Mouse (Mus musculus) embryonic facial prominence, embryonic 14.5 days (tissue): ENCODE results near the gene Wfdc3. TPM values are rescaled to one million over a fixed set of nuclear protein-coding genes. Genes with fewer than 3 reads are reported as not detected.

Experiments
- ATAC-seq: fragments of 200-750 bp; cut with Nextera tagmentation; 2 replicates; pipeline ENCODE4 v1.8.0; 2017; ENCODE audit warnings: low read depth, moderate number of reproducible peaks, moderate TSS enrichment
- DNase-seq: peaks from one replicate; pipeline ENCODE4 v3.0.0-alpha.2; 2015; ENCODE audit warnings: low spot score
- H3K27ac ChIP-seq: fragments of 300-500 bp; sonication (generic); replicated peaks from 2 replicates; pipeline ENCODE4 v1.5.1; 2014; ENCODE audit warnings: low read depth, mild to moderate bottlenecking, low read length, moderate library complexity
- H3K27me3 ChIP-seq: fragments of 300-500 bp; sonication (generic); replicated peaks from 2 replicates; pipeline ENCODE4 v1.6.1; 2014; ENCODE audit warnings: low read length; ENCODE audit not compliant: control insufficient read depth, insufficient read depth
- H3K36me3 ChIP-seq: fragments of 300-500 bp; sonication (generic); 2 replicates; pipeline ENCODE4 v1.6.1; 2014; ENCODE audit warnings: low read length, mixed read lengths; ENCODE audit not compliant: control insufficient read depth, insufficient read depth
- H3K4me1 ChIP-seq: fragments of 300-500 bp; sonication (generic); 2 replicates; pipeline ENCODE4 v1.6.1; 2014; ENCODE audit warnings: antibody characterized with exemption, low read length; ENCODE audit not compliant: control insufficient read depth, insufficient read depth
- H3K4me2 ChIP-seq: fragments of 300-500 bp; sonication (generic); 2 replicates; pipeline ENCODE4 v1.6.1; 2014; ENCODE audit warnings: low read depth, mild to moderate bottlenecking, low read length, moderate library complexity, mixed read lengths
- H3K4me3 ChIP-seq: fragments of 300-500 bp; sonication (generic); 2 replicates; pipeline ENCODE4 v1.5.1; 2014; ENCODE audit warnings: low read depth, mild to moderate bottlenecking, low read length
- H3K9ac ChIP-seq: fragments of 300-500 bp; sonication (generic); 2 replicates; pipeline ENCODE4 v1.6.1; 2014; ENCODE audit warnings: low read depth, mild to moderate bottlenecking, low read length, moderate library complexity, mixed read lengths
- H3K9me3 ChIP-seq: fragments of 300-500 bp; sonication (generic); 2 replicates; pipeline ENCODE4 v1.6.1; 2016; ENCODE audit warnings: low read length; ENCODE audit not compliant: control insufficient read depth
- WGBS: fragments of 180-500 bp; shearing (Covaris S2); extraction: QIAGEN DNeasy Blood & Tissue Kit; methylation state at CpG from one replicate; pipeline ENCODE4 v1.1.7; 2014; 5-methylcytosine and 5-hydroxymethylcytosine counted together
- polyA plus RNA-seq: library from polyadenylated mRNA; unstranded; fragments of >200 nt; fragmentation: Nextera tagmentation; extraction: Ambion mirVana; gene quantifications from 2 replicates; pipeline ENCODE4 v1.2.1, GENCODE M21; 2014

The Wfdc3 gene
- polyA plus RNA-seq, 1 experiment from 2014 or later, result 0.53 TPM

DNA sequence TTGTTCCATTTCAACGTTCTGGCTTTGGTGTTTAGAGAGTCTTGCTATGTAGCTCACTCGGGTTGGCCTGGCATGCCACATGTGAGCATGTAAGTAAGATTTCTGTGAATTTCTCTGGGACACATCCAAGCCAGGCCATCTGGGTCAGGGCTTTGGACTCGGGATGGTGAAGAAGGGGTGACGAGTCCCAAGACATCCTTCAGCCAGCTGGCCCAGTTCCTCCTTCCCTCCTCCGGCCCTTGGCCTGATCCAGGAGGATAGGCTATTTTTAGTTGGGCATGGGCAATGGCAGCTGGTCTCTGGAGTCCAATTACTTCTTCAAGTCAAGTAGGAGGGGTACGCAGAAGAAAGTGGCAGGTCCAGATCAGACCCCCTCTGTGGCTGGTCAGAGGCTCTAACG, 33.1 kb upstream of the Wfdc3 start:
- no peak for DNase-seq

GRCm38 (mm10) chr2:164778015-164778287, 32.2 kb upstream of the Wfdc3 start:
- H3K27me3 ChIP-seq, result no peaks in the 10 kb centered on the region
- peaks cover 4% of the 10 kb centered on the region; the same call in 1 of the 2 replicates for H3K36me3 ChIP-seq
- DNase-seq (no peak), ATAC-seq (no peak)
- no peak overlapping the region for H3K4me3 ChIP-seq
- H3K9ac ChIP-seq, result no peak overlapping the region
- H3K9me3 ChIP-seq, result no peaks in the 10 kb centered on the region
- no peaks in the 10 kb centered on the region for H3K4me1 ChIP-seq
- WGBS, result 90% methylated on average over 11 of the region's 11 CpGs
- H3K27ac ChIP-seq, result no peak overlapping the region
- H3K4me2 ChIP-seq, result 0 out of 2 replicates have a peak overlapping the region, but pooled peaks have one; percentile 10

More for the DNA sequence above, 33.1 kb upstream of the Wfdc3 start:
- no peak overlapping the region for H3K4me2 ChIP-seq
- no peaks in the 10 kb centered on the region for H3K4me1 ChIP-seq
- H3K4me3 ChIP-seq, result no peak overlapping the region
- no peak overlapping the region for H3K27ac ChIP-seq
- ATAC-seq, result no peak
- H3K9ac ChIP-seq, result no peak overlapping the region
- WGBS, result 73% methylated on average over 7 of the region's 7 CpGs
- H3K9me3 ChIP-seq, result no peaks in the 10 kb centered on the region
- H3K27me3 ChIP-seq, result no peaks in the 10 kb centered on the region
- H3K36me3 ChIP-seq, result no peaks in the 10 kb centered on the region

DNA sequence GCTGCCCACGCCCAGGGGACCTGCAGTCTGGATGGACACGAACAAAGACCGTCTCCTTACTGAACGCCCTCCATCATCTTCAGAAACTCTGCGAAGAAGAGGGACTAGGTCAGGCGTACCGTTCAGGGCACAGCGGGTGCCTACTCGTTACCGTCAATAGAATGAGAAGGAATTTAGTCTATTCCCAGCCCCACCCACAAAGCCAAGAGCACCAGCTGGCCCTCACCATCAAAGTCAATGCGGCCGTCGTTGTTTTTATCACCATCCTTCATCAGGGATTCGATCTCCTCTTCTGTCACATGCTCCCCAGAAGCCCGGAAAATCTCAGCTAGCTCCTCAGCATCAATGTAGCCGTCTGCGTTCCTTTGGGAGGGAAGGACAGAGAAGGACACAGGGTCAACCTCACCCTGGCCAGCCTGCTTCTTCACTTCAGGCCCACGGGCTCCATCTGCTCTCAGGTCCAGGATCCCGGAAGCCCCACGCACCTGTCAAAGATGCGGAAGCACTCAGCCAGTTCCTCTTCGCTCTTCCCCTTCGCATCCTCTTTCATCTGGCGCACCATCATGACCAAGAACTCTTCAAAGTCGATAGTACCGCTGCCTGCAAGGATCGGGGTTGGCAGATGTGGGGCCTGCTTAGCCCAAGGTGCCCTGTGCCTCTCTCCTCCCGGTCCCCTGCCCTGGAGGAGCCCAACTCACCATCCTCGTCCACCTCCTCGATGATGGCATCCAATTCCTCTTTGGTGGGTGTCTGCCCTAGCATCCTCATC, 31.7 kb upstream of the Wfdc3 start:
- H3K4me2 ChIP-seq, result 0 out of 2 replicates have a peak overlapping the region, but pooled peaks have one; percentile 10

DNA sequence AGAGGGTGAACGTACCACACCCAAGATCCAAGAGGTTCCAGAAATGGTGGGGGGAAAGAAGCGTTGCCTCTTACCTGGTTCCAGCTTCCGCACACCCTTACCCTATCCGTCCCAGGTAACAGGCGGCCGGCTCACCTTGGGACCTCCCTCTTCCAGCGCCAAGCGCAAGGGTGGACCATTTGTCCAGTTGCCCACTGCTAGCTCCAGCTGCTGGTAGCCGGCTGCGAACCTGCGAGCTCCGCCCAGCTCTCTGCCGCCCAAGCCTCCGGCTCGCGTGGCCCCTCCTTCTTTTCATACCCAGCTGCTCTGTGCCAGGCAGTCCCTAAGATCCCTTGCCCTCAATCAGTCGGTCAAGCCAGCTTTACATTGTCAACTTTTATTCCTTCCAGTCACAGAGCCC, 31.1 kb upstream of the Wfdc3 start:
- no peak for ATAC-seq
- 57% methylated on average over 14 of the region's 17 CpGs for WGBS

More for the DNA sequence above, 31.7 kb upstream of the Wfdc3 start:
- no peaks in the 10 kb centered on the region for H3K9me3 ChIP-seq
- H3K27ac ChIP-seq, result no peak overlapping the region
- 79% methylated on average over 30 of the region's 30 CpGs for WGBS
- H3K27me3 ChIP-seq, result no peaks in the 10 kb centered on the region
- no peaks in the 10 kb centered on the region; the same call in 1 of the 2 replicates for H3K4me1 ChIP-seq
- ATAC-seq (no peak), DNase-seq (no peak)
- no peak overlapping the region for H3K4me3 ChIP-seq
- peaks cover 6% of the 10 kb centered on the region; the same call in 1 of the 2 replicates for H3K36me3 ChIP-seq
- H3K9ac ChIP-seq, result no peak overlapping the region

GRCm38 (mm10) chr2:164776130-164776529, 30.4 kb upstream of the Wfdc3 start:
- peaks cover 9% of the 10 kb centered on the region; the same call in 1 of the 2 replicates for H3K4me1 ChIP-seq
- WGBS, result 85% methylated on average over 6 of the region's 6 CpGs
- no peak overlapping the region for H3K4me3 ChIP-seq
- no peaks in the 10 kb centered on the region for H3K9me3 ChIP-seq
- H3K36me3 ChIP-seq, result peaks cover 15% of the 10 kb centered on the region
- H3K4me2 ChIP-seq, result no peak overlapping the region
- ATAC-seq, result no peak
- no peak overlapping the region for H3K9ac ChIP-seq
- H3K27me3 ChIP-seq, result no peaks in the 10 kb centered on the region
- no peak for DNase-seq
- H3K27ac ChIP-seq, result no peak overlapping the region

More for the DNA sequence above, 31.1 kb upstream of the Wfdc3 start:
- Histone ChIP-seq H3K27ac (no peak overlapping the region), H3K27me3 (no peaks in the 10 kb centered on the region), H3K4me3 (no peak overlapping the region), H3K36me3 (peaks cover 12% of the 10 kb centered on the region), H3K4me1 (peaks cover 6% of the 10 kb centered on the region; the same call in 1 of the 2 replicates), H3K4me2 (no peak overlapping the region), H3K9me3 (no peaks in the 10 kb centered on the region), H3K9ac (no peak overlapping the region)
- DNase-seq, result no peak

DNA sequence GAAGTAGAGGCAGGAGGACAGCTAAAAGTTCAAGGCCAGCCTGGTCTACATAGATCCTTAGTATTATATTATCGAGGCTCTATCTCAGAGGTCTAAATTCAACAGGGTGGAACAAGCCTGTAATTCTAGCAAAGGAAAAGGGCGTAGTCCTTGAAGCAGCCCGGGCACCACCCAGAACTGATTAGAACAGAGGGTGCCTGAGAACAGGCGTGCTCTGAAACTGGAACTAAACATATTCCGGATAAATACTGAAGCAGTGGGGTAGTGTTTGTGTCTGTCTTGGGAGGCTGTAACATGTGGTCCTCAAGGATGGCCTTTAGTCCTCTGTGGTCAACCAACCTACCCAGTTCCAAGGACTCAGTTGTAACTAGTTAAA, 28.2 kb upstream of the Wfdc3 start:
- Histone ChIP-seq H3K27ac (no peak overlapping the region), H3K36me3 (peaks cover 15% of the 10 kb centered on the region), H3K9ac (no peak overlapping the region), H3K4me3 (no peak overlapping the region), H3K27me3 (no peaks in the 10 kb centered on the region), H3K9me3 (no peaks in the 10 kb centered on the region), H3K4me1 (peaks cover 18% of the 10 kb centered on the region; the same call in 1 of the 2 replicates), H3K4me2 (no peak overlapping the region)
- no peak for ATAC-seq
- 83% methylated on average over 5 of the region's 5 CpGs for WGBS
- DNase-seq, result no peak

- no peak for DNase-seq
- H3K9me3 ChIP-seq, result no peaks in the 10 kb centered on the region
- H3K4me3 ChIP-seq, result no peak overlapping the region
- H3K27ac ChIP-seq, result no peak overlapping the region
- peaks cover 18% of the 10 kb centered on the region; the same call in 1 of the 2 replicates for H3K4me1 ChIP-seq
- no peak for ATAC-seq
- 79% methylated on average over 14 of the region's 14 CpGs for WGBS
- no peak overlapping the region for H3K9ac ChIP-seq
- no peaks in the 10 kb centered on the region for H3K27me3 ChIP-seq
- H3K36me3 ChIP-seq, result peaks cover 15% of the 10 kb centered on the region
- H3K4me2 ChIP-seq, result no peak overlapping the region
Observed at GRCm38 (mm10) chr2:164773229-164773988, 27.7 kb upstream of the Wfdc3 start.

- H3K9me3 ChIP-seq, result no peaks in the 10 kb centered on the region
Observed at GRCm38 (mm10) chr2:164771123-164771522, 25.4 kb upstream of the Wfdc3 start.

More at GRCm38 (mm10) chr2:164771123-164771522, 25.4 kb upstream of the Wfdc3 start:
- WGBS, result 74% methylated on average over 8 of the region's 8 CpGs
- peaks cover 34% of the 10 kb centered on the region for H3K36me3 ChIP-seq
- H3K27me3 ChIP-seq, result no peaks in the 10 kb centered on the region
- no peak overlapping the region for H3K27ac ChIP-seq
- peaks cover 18% of the 10 kb centered on the region; the same call in 1 of the 2 replicates for H3K4me1 ChIP-seq
- H3K9ac ChIP-seq, result peak overlapping the region; percentile 82
- H3K4me2 ChIP-seq, result peak overlapping the region; percentile 93
- DNase-seq, result no peak
- H3K4me3 ChIP-seq, result peak overlapping the region; percentile 93
- no peak for ATAC-seq
